Mouse (Mus musculus) T-helper 17 cell (primary cell): ENCODE measurements around the gene Them4.
"Not testable (repeated sequence)": the region's sequence is repeated elsewhere in the genome, so short reads cannot be mapped to it uniquely, and the experiment has no call there.

Experiments
- in situ Hi-C, 2 experiments: fragments of 300-600 bp; cut with MboI, MseI; formaldehyde crosslinking; loops; 1 replicate in 1 of 2; 2 replicates in 1 of 2; pipeline ENCODE4 v1.15.1; 2025; ENCODE audit warnings: high pct_unique_total_duplicates in 2 of 2

Gene Them4

DNA sequence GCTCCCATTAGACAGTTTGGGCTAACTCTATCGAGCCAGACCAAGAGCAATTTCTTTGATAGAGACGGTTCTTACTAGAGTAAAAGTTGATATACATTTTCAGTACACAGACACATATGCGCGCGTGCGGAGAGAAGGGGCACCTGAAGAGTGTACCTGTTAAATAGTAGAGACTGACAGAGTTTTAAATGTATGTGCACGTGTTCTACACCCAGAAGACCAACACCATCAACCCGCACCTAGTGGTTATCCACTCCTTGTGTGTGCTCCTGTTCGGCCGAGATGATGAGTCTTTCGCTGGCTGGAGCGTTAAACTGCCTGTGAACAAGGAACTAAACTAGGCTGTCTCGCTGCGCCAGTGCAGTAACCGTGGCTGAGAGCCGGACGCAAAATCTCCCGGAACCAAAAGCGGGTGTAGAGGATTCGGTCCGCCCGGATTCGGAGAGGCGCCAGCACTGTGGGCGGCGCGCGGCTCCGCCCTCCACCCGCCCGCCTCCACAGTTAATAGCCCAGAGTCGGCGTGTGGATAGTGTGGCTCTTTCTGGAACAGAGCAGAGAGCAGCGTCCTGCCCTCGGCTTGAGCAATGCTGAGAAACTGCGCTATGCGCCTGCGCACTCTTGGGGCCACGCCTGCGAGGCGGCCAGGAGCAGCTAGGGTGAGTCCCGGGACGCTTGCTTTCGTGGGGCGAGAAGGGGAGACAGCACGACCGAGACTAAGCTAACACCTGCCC is at the start of gene Them4:
Gene Them4 (plus strand): TSS at position 457 of the 731 bp plus-strand sequence.
- in situ Hi-C loops, result no loop called here

DNA sequence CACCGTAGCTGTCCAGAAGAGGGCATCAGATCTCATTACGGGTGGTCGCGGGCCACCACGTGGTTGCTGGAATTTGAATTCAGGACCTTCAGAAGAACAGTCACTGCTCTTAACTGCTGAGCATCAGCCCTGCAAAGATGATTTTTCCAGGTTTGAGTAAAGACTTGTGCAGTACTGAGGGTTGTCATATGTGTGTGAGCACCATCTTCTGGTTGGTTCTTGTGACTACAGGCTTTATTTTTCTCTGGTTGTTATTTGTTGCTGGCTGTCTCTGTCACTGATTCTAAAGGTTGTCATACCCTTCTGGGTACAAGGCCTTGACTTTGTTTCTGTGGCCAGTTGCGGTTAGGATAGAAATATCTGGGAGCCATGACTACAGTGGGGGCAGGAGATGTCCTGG is 49.3 kb upstream of the Them4 start:
- in situ Hi-C loops, result no loop called here

DNA sequence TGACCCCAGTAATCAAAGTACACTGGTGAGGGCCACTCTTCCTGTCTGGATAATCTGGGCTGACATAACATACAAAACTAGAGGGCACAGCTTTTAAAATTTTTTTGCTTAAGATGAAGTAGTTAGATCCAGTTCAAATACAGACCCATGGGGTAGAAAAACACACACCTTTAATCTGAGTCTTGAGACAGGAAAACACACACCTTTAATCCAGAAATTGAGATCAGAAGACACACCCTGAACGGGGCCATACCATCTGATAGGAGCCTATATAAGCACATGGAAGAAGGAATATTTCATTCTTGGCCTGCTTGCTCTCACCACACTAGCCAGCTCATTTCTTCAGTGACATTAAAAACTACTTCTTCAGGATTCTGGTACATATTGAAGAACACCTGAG is 46.2 kb upstream of the Them4 start, which contains the start of gene Gm4778:
Gene Gm4778 (plus strand): TSS at position 301 of the 400 bp plus-strand sequence.
- in situ Hi-C loops, result not testable (repeated sequence)

DNA sequence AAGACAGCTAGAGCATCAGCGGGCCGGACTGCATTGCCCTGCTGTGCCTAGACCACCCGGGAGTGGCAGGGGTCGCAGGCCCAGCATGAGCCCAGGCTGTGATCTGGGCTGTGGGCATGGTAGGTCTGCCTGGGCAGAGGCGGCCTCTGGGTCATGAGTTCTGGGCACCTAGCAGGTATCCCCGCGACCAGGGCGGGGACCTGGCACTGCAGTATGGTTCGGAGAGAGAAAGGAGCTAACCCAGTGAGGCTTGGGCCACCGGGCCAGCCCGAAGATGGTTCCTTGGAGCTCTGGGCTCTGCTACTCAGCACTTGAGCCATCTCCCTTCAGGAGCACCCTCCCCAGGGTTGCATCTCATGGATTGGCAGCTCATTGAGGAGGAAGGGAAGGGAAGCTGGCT is 33.9 kb upstream of the Them4 start:
- in situ Hi-C loops, result no loop called here

DNA sequence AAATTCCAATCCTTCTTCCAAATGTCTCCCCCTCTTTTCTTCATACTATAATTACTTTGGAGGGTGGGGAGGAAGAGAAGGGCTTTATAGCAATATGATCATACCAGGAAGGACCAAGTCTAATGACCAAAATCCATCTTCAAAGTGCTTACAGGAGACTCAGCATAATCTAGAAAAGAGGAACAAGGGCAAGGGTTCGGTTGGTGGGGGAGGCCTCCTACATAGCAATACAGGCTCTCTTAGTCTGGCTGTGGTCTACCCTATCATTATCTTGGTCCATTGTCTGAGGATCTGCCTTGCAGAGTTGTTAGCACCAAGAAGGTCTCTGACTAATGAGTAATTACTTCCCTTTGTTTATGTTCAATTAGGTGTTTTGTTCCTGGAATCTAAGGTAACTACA is 4.4 kb upstream of the Them4 start:
- in situ Hi-C loops, result no loop called here

DNA sequence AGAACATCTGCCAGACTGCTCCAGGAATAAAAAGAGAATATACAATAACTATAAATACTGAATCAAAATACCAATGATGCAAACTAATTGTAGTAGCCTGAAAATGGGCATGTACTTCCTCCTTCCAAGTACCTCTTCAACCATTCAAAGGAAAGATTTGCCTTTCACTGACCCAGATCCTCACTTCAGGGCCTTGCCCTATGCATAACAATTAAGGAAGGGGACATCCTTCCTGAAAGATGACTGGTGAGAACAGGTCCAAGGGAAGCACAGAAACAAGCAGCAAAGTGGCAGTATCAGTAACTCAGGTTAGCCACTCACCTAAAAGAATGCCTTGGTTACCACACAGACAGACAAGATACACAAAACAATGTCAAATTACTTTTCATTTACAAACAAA is 2.9 kb upstream of the Them4 start:
- in situ Hi-C loops, result no loop called here

DNA sequence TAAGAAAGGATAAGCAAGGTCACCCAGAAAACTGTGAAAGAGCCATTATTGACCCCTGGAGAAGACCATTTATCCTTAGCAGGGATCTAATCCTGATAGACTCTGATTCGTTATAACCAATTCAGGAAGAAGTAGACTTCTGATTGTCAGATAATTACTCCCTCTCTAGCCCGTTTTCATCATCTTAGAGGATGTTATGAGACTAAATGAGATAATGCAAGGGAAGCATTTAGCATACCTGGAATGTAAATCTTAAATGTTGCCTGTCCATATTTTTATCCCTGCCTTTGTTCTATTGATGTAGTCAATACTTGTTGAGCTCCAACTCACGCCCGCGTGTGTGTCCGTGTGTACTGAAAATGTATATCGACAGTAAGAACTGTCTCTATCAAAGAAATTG is 602 bp downstream of the Them4 start:
- in situ Hi-C loops, result no loop called here

DNA sequence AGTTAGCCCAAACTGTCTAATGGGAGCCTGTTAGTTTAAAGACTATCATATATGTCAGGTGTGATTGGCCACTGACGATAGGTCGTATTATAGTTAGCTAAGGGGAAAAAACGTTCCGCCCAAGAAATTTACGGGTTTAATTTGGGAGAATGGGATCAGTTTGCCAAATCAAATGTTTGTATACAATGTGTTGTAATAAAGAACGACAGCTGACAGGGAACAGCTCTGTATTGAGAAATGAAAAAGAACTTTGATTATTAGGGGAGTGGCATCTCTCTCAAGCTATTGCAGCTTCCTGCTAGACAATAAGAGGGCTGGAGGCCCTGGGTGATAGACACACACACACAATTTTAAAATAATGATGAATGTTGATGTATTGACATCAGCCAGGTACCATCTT is 1.0 kb downstream of the Them4 start:
- in situ Hi-C loops, result no loop called here

DNA sequence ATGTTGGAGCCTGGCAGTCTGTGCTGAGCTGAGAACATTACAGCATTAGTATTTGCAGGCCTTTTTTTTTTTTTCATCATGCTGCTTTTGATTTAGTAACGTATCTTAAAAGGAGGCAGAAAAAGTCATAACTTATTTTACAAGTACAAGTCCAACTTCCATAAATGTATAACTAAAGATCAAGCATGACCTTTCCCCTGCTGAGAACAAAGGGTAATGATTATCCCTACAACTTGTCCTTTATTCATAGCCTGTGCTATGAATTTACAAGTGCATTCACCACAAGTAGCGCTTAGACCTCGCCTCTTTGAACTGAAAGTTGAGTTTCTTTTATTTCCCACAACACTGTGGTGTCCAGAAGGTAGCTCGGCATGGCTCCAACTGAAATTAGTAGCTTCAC is 1.5 kb downstream of the Them4 start:
- in situ Hi-C loops, result no loop called here

DNA sequence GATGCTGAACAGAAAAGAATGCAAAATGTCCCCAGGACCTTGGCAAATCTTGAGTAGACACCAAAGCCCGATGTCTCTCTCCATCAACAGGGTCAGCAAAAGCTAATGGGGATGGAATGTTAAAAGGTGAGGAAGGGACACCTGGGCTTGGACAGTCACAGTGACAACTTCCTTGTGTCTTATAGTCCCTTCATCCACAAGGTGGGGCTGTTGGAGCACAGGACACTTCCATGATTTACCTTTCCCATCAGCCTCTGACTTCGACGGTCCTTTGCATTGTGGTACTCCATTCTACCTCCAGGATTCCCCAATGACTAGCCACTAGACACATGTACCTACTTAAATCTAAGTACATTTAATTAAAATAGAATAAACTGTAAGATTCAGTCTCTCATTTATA is 18.8 kb downstream of the Them4 start:
- in situ Hi-C loops, result no loop called here

DNA sequence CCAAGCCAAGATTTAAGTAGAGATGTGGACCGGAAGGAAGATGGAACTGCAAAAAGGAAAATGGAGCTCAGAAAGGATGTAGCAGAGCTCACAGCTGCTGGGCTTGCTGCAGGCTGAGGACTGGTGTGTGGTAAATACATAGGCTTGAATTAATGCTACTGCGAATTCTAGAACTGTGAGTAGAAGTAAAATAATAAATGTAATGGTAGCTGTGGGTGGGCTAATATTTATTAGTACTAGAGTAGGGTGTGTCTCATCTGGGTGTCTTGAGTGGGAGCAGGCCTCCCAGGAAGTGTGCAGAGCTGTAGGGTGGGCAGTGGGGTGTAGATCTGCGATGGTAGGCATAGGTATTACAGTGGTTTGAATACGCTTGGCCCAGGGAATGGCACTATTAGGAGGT is 24.6 kb downstream of the Them4 start:
- in situ Hi-C loops, result no loop called here

DNA sequence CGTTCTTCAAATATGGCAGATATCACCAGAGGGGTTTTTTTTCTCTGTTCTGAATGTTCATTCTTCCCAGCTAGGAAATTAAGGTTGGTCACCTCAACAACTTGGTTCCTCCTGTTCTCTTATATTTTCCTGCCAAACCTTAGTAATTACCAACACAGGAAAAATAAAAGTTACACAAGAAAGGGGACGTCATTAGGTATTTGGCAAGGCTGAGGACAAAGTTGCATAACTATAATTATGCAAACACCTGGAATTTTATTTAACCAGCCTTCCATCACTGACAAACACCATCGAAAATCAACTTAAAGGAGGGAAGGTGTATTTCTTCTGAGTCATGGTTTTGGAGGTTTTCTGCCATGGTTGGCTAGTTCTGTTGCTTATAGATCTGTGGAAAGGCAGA is 28.6 kb downstream of the Them4 start:
- in situ Hi-C loops, result no loop called here

DNA sequence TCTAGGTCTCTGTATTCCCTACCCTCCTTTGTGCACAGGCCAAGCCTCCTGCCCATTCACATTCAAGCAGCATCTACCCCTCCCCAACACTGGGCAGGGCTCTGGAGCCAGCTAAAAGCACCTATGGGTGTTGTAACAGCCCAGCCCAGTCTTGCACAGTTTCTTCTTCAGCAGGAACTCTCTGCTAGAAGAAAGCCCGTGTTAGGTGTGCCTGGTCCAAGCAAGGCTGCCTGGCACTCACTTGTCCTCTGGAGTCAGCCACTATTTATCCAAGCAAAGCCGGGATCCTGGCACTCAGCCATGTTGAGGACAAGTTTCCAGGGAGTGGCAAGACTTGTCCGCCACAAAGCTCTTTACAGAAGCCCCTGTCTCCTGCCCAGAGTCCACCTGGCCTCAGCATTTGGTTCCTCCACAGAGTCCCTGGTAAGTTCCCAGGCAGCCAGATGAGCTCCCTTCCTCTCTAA is 32.1 kb downstream of the Them4 start, which contains the start of gene Them5:
Gene Them5 (plus strand): TSS at position 141 of the 464 bp plus-strand sequence.
- in situ Hi-C loops, result no loop called here

DNA sequence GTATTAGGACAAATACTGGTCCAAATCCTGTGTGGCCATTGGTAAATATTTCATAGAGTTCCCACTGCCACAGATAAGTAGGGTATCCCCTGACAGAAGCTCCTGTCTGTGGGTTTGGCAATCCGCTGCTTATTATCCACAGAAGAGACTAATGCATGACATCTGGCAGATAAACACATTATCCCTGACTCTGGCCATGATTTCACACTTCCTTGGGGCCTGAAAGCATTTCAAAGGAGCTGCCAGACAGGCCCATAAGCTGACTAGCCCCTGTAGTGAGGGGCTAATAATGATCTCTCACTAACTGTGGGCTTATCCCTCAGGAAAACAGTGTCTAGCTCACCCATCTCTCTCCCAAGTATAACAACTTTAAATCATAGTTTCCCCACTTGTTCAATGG is 32.7 kb downstream of the Them4 start:
- in situ Hi-C loops, result no loop called here

DNA sequence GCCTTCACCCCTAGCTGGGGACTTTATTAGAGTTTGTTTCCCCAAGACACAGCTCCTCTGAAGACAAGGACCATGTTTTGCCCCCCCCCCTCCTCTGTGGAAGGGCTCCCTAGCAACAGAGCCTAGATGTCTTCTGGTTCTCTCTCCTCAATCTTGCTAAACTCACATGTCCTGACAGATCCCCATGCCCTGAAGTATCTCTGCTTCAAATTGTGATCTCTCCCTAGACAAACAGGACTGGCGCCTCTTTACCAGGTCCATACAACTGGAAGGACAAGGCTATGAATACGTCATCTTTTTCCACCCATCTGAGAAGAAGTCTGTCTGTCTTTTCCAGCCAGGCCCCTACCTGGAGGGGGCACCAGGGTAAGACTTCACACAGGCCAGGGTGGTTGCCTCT is 34.3 kb downstream of the Them4 start:
- in situ Hi-C loops, result no loop called here

DNA sequence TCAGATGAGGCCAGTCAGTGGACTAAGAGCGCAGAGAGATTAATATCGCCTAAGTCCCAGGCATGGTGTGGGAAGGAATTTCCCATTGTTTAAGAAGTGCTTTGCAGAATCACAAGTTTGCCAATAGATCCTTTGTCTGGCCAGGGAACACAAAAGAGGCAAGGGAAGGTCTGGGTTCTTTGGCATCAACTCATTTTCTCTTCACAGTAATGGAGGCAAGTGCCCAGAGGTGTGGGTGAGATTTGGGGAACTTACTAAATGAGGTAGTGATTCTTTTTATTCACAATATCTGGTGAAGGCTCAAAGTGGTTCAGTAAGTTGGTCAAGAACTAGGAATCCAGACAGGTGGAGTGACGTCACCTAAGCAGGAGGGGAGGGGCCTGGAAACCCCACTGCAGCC is 35.0 kb downstream of the Them4 start:
- in situ Hi-C loops, result no loop called here

DNA sequence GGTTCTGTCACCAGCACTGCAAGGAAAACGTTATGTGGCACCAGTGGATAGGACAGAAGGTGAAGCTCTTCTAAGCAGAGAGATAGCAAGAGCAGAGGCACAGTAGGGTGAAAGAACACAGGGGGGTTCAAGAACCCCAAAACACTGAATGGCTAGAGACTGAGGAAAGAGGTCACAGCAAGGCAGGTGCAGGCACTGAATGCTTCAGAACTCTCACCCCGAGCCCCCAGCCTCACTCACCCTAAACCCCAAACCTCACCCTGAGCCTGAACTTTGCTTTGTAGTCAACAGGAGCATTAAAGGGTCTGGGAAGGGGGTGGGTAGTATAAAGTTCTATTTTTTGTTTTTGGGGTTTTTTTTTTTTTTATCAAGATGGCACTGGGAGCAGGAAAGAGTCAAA is 38.3 kb downstream of the Them4 start:
- in situ Hi-C loops, result no loop called here

DNA sequence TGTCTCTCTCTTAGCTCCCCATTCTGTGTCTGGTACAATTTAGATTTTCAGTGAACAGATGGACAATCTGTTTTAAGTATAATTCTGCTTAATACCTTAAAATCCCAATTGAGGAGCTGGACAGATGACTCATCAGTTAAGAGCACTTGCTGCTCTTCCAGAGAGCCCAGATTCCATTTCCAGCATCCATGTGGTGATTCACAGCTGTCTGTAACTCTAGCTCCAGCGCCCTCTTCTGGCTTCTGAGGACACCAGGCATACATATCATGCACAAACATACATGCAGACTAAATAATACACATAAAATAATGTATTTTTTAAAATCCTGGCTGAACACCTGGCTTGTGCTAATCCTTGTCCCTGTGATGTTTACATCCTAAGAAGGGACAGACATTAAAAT is 50.9 kb downstream of the Them4 start:
- in situ Hi-C loops, result no loop called here

DNA sequence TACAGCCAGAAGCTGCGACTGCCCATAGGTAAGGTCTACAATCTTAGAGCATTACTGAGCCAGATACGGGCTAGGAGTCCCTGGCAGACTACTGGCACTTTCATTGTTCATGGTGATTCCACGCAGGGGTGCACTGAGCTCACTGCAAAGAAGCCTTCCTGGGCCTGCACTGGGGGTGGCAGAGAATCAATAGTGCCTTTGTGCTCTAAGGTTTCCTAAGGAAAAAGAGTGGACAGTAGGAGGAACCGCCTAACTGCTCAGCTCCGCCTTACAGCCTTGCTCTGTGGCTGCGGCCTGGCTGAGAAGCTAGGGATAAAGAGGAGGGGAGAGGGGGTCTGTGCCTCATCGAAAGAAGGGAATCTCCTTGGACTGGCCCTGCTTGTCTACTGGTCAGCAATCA is 52.2 kb downstream of the Them4 start, which contains the start of gene C2cd4d:
Gene C2cd4d (plus strand): TSS at position 301 of the 400 bp plus-strand sequence.
- in situ Hi-C loops, result no loop called here

DNA sequence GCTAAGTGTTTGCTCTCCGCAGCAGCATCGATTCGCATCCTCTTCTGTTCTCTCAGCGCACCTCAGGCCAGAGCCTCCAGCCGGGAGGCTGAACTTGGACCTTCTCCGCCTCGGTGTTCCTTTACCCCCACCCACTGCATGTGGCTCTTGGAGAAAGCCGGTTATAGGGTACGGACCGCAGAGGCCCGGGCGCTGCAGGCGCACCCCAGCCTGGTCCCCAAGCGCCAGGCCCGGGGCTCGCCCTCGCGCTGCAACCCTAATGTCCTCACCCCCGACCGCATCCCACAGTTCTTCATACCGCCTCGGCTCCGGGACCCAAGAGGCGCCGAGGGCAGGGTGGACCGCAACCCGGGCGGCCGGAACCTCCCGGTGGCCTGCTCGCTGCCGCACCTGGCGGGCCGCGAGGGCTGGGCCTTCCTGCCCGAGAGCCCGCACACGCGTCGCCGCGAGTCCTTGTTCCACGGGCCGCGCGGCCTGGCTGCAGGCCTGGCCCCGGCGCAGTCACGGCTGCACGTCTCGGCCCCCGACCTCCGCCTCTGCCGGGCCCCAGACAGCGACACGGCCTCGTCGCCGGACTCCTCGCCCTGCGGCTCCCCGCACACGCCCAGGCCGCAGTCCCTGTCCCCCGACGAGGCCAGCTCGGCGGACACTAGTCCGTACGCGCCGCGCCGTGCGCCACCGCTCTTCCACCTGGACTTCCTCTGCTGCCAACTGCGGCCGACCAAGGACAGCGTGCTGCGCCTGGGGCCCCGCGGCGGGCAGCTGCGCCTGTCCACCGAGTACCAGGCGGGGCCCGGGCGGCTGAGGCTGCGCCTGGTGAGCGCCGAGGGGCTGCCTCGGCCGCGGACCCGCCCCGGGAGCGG is 53.6 kb downstream of the Them4 start:
- in situ Hi-C loops, result no loop called here

DNA sequence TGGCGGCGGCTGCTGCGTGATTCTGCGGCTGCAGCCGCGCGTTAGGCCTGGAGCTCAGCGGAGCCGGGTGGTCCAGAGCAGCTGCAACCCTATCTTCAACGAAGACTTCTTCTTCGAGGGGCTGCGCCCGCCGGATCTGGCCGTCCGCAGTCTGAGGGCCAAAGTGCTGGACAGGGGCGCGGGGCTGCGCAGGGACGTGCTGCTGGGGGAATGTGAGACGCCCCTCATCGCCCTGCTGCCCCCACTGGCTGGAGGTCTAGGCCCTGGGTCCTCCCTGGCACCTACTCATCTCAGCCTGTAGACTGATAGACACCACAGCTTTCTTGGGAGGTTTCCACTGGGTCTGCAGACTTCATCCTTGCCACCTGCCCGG is 54.3 kb downstream of the Them4 start:
- in situ Hi-C loops, result no loop called here

DNA sequence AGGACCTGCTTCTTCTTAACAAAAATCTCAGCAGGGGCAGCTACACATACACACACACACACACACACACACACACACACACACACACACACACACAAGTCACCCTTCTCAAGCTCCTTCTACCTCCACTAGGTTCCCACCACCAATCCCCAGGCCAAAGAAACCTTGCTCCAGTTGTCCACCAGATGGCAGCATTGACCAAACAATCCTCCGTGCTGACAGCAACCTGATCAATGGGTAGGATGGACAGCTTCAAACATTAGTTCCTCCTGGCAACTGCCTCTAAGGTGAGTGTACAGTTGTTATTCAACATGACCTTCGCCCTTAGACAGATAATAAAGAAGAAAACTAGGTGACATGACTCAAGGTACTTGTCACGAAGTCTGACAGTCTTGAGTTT is 56.9 kb downstream of the Them4 start:
- in situ Hi-C loops, result no loop called here

DNA sequence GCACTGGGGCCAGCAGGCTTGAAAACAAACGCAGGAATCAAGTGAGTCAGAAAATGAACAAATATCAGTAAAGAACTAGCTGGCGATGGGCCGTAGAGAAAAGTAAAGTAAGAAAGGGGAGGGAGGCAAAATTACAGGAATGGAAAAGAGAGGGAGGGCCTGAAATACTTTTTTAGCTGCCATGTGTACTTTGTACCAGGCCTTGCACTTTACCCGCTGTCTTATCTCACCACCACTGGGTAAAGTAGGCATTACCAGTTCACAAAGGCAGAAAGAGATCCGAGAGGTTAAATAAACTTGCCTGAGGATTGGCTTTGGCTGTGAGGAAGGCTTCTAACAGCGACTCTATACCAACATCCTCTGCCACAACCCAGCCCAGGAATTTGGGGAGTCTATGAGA is 57.6 kb downstream of the Them4 start:
- in situ Hi-C loops, result no loop called here
